Mouse (Mus musculus): ENCODE results near the gene Vwa2. TPM values are rescaled to one million over a fixed set of nuclear protein-coding genes. Genes with fewer than 3 reads are reported as not detected.

Vwa2 gene
- polyA plus RNA-seq, 1 experiment from 2014 or later = 8.9 TPM

DNA sequence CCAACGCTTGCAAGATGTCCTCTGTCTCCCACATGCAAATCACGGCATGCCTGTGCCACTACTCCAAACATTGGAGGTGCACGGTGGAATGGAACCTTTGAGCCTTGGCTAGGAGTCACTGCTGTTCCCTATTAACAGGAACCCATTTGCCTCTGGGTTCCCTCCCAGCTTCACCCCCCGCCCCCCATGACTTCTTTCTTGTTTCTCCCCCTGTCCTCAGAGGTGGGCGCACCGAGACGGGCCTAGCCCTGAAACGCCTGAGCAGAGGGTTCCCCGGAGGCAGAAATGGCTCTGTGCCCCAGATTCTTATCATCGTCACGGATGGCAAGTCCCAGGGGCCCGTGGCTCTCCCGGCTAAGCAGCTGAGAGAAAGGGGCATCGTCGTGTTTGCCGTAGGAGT lies 23.6 kb downstream of the Vwa2 start:
- Histone ChIP-seq H3K36me3 (ENCODE audit: control insufficient read depth, insufficient read depth, low read length) (no peaks in the 10 kb centered on the region), H3K4me2 (ENCODE audit: low read depth, low read length) (no peak overlapping the region), H3K4me1 (replicated peaks; ENCODE audit: control insufficient read depth, insufficient read depth, low read length) (peaks cover 9% of the 10 kb centered on the region; the same call in 1 of the 2 replicates), H3K27me3 (ENCODE audit: control insufficient read depth, insufficient read depth, low read depth, low read length) (no peaks in the 10 kb centered on the region), H3K9ac (ENCODE audit: low read length) (no peak overlapping the region), H3K4me3 (ENCODE audit: low read length) (no peak overlapping the region), H3K27ac (ENCODE audit: low read length) (no peak overlapping the region), H3K9me3 (ENCODE audit: control insufficient read depth, low read length) (no peaks in the 10 kb centered on the region)
- ATAC-seq (ENCODE audit: low read depth) = no peak
- 84% methylated on average over 16 of the region's 16 CpGs for WGBS

DNA sequence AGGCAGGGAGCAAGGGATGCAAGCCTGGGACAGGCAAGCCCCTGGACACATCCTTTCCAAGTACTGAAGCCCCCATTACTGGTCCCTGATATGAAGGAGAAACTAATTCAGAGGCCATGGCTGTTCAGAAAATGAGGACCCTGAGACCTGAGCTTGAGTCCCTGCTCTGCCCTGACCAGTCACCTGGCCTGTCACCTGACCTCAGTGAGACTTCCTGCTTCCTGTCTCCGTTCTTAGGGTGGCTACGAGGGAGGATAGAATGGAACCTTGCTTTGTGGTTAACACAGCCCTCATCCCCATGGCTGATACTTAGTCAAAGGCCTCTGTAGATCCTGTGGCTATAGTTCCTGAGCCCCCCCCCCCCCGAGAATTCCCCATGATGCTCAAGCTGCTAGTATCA lies 30.0 kb downstream of the Vwa2 start:
- 66% methylated on average over 3 of the region's 3 CpGs for WGBS
- Histone ChIP-seq H3K9me3 (ENCODE audit: control insufficient read depth, low read length) (no peaks in the 10 kb centered on the region), H3K36me3 (ENCODE audit: control insufficient read depth, insufficient read depth, low read length) (no peaks in the 10 kb centered on the region), H3K4me2 (ENCODE audit: low read depth, low read length) (no peak overlapping the region), H3K27me3 (ENCODE audit: control insufficient read depth, insufficient read depth, low read depth, low read length) (no peaks in the 10 kb centered on the region), H3K4me1 (replicated peaks; ENCODE audit: control insufficient read depth, insufficient read depth, low read length) (0 out of 2 replicates have a peak, but pooled peaks cover 7% of the 10 kb centered on the region), H3K4me3 (ENCODE audit: low read length) (no peak overlapping the region), H3K27ac (ENCODE audit: low read length) (no peak overlapping the region), H3K9ac (ENCODE audit: low read length) (no peak overlapping the region)
- no peak for ATAC-seq (ENCODE audit: low read depth)

DNA sequence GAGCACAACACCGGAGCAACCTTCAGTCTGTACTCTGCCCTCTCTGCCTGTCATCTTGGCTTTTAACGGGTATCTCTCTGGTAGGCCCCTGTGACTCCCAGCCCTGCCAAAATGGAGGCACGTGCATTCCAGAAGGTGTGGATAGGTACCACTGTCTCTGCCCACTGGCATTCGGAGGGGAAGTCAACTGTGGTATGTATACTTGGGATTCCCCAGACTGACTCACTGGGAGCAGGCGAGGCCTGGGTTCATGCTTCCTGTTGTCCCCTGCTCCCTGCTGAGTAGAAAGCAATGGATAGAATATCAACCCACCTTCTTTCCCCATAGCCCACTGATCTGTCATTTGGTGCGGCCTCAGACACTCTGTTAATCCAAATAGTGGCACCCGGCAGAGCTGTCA lies 31.3 kb downstream of the Vwa2 start:
- ATAC-seq (ENCODE audit: low read depth) = no peak
- no peaks in the 10 kb centered on the region for H3K36me3 ChIP-seq (ENCODE audit: control insufficient read depth, insufficient read depth, low read length)
- H3K9me3 ChIP-seq (ENCODE audit: control insufficient read depth, low read length) = no peaks in the 10 kb centered on the region
- H3K27ac ChIP-seq (ENCODE audit: low read length) = no peak overlapping the region
- no peak overlapping the region for H3K4me2 ChIP-seq (ENCODE audit: low read depth, low read length)
- H3K4me3 ChIP-seq (ENCODE audit: low read length) = no peak overlapping the region
- H3K9ac ChIP-seq (ENCODE audit: low read length) = no peak overlapping the region
- 0 out of 2 replicates have a peak, but pooled peaks cover 2% of the 10 kb centered on the region for H3K4me1 ChIP-seq (replicated peaks; ENCODE audit: control insufficient read depth, insufficient read depth, low read length)
- WGBS = 87% methylated on average over 7 of the region's 7 CpGs
- no peaks in the 10 kb centered on the region for H3K27me3 ChIP-seq (ENCODE audit: control insufficient read depth, insufficient read depth, low read depth, low read length)

DNA sequence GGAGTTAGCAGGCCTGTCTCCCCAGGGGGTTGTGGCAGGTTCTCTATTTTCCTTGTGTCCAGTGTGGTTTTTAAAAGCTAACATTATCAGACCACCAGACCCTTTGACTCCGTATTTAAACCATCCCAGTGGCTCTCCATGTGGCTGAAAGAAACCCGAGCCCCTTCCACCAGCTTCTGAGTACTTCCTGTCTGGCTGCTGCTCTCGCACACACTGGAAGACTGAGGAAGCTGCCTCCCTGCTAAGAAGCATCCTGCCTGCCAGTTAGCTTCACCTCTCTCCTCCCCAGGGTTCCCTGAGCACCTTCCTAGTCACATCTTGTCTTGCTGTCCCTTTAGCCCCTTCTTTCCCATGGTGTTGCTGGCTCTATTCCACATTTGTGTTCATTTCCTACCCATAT lies 33.8 kb downstream of the Vwa2 start:
- WGBS = 39% methylated on average over 3 of the region's 3 CpGs
- H3K27ac ChIP-seq (ENCODE audit: low read length) = no peak overlapping the region
- ATAC-seq (ENCODE audit: low read depth) = no peak

DNA sequence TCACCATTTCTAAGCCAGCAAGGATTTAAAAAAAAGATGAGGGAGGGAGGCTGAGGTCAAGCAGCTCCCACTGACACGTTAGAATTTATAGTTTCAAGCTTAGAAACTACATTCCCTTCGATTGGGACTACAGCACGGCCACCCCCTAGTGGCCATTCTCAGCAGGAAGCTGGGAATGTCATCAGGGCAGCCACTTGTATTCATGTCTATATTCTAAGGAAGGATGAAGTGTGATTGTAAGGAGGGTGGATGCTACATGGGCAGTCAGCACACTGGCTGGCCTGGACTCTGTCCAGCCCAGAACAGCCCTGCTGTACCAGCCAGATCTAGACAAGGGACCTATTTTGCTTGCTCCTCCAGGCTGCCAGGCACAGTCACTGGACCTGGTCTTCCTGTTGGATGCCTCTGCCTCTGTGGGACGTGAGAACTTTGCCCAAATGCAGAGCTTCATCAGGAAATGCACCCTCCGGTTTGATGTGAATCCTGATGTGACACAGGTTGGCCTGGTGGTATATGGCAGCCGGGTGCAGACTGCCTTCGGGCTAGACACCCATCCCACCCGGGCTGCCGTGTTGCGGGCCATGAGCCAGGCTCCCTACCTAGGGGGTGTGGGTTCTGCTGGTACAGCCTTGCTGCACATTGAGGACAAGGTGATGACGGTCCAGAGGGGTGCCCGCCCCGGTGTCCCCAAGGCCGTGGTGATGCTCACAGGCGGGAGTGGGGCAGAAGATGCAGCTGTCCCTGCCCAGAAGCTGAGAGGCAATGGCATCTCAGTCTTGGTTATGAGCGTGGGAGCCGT lies 34.6 kb downstream of the Vwa2 start:
- H3K4me3 ChIP-seq (ENCODE audit: low read length) = no peak overlapping the region
- no peaks in the 10 kb centered on the region for H3K9me3 ChIP-seq (ENCODE audit: control insufficient read depth, low read length)
- H3K36me3 ChIP-seq (ENCODE audit: control insufficient read depth, insufficient read depth, low read length) = 0 out of 2 replicates have a peak, but pooled peaks cover 4% of the 10 kb centered on the region
- no peak overlapping the region for H3K4me2 ChIP-seq (ENCODE audit: low read depth, low read length)
- no peak overlapping the region for H3K9ac ChIP-seq (ENCODE audit: low read length)
- peaks cover 5% of the 10 kb centered on the region; the same call in 1 of the 2 replicates for H3K4me1 ChIP-seq (replicated peaks; ENCODE audit: control insufficient read depth, insufficient read depth, low read length)
- WGBS = 70% methylated on average over 17 of the region's 17 CpGs
- H3K27me3 ChIP-seq (ENCODE audit: control insufficient read depth, insufficient read depth, low read depth, low read length) = no peaks in the 10 kb centered on the region
- H3K27ac ChIP-seq (ENCODE audit: low read length) = no peak overlapping the region
- ATAC-seq (ENCODE audit: low read depth) = peak; percentile 55

More for the DNA sequence above, 33.8 kb downstream of the Vwa2 start:
- Histone ChIP-seq H3K9me3 (ENCODE audit: control insufficient read depth, low read length) (no peaks in the 10 kb centered on the region), H3K9ac (ENCODE audit: low read length) (no peak overlapping the region), H3K4me2 (ENCODE audit: low read depth, low read length) (no peak overlapping the region), H3K36me3 (ENCODE audit: control insufficient read depth, insufficient read depth, low read length) (0 out of 2 replicates have a peak, but pooled peaks cover 2% of the 10 kb centered on the region), H3K27me3 (ENCODE audit: control insufficient read depth, insufficient read depth, low read depth, low read length) (no peaks in the 10 kb centered on the region), H3K4me3 (ENCODE audit: low read length) (no peak overlapping the region), H3K4me1 (replicated peaks; ENCODE audit: control insufficient read depth, insufficient read depth, low read length) (peaks cover 5% of the 10 kb centered on the region; the same call in 1 of the 2 replicates)

DNA sequence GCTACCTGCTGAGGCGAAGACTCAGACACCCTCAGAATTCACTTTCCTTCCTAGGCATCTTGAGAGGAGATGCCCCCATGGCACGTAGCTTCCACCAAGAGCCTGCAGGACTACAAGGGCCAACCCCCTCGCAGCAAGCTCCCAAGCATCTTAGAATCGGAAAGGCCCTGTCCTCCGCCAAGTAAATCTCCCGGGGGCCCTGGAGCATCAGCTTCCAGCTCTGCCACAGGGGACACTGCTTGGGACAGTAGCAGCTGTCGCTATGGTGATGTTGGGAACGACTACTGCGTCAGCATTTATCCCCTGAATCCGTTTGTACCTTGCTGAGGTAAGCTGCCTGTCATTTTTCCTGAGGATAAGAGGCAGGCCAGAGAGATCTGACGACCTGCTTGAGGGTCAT lies 36.5 kb downstream of the Vwa2 start:
- H3K27me3 ChIP-seq (ENCODE audit: control insufficient read depth, insufficient read depth, low read depth, low read length) = no peaks in the 10 kb centered on the region
- no peak for ATAC-seq (ENCODE audit: low read depth)
- no peak overlapping the region for H3K4me2 ChIP-seq (ENCODE audit: low read depth, low read length)
- H3K36me3 ChIP-seq (ENCODE audit: control insufficient read depth, insufficient read depth, low read length) = 0 out of 2 replicates have a peak, but pooled peaks cover 4% of the 10 kb centered on the region
- H3K4me1 ChIP-seq (replicated peaks; ENCODE audit: control insufficient read depth, insufficient read depth, low read length) = peaks cover 7% of the 10 kb centered on the region
- no peak overlapping the region for H3K9ac ChIP-seq (ENCODE audit: low read length)
- no peak overlapping the region for H3K4me3 ChIP-seq (ENCODE audit: low read length)
- 0 out of 2 replicates have a peak, but pooled peaks cover 2% of the 10 kb centered on the region for H3K9me3 ChIP-seq (ENCODE audit: control insufficient read depth, low read length)
- no peak overlapping the region for H3K27ac ChIP-seq (ENCODE audit: low read length)
- WGBS = 68% methylated on average over 11 of the region's 11 CpGs

DNA sequence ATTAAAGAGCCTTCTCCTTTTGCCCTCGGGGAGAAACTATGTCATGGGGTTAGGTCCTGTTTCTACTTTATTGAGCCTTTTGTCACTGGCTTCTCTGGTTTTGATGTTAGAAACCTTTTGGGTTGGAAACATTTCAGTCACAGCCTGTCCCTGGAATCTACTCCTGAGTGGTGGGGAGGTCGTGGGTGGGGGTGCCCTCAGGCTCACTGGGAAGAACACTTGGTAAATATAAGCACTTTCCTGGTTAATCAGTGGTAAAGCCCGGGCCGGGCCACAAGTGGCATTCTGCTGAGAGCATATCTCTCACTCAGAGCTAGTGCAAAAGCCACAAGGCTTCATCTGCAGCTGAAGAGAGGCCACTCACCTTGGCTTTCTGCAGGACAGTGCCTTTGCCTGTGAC lies 39.7 kb downstream of the Vwa2 start:
- no peak for ATAC-seq (ENCODE audit: low read depth)
- peak overlapping the region; percentile 21 for H3K27ac ChIP-seq (ENCODE audit: low read length)

DNA sequence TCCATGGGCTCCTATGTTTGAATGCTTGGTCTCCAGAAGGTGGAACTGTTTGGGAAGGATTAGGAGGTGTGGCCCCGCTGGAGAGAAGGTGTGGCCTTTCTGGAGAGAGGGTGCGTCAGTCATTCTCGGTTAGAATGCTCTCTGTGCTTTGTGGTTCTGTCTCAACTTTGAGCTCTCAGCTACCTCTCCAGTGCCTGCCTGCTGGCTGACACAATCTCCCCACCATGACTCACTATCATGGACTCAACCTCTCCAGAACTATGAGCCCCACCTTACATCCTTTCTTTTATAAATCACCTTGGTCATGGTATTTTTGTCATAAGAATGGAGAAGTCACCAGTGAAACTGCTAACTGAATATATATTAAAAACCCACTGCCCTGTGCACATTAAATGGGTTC lies 40.6 kb downstream of the Vwa2 start:
- 85% methylated on average over 3 of the region's 3 CpGs for WGBS
- Histone ChIP-seq H3K4me1 (replicated peaks; ENCODE audit: control insufficient read depth, insufficient read depth, low read length) (peaks cover 16% of the 10 kb centered on the region), H3K4me2 (ENCODE audit: low read depth, low read length) (no peak overlapping the region), H3K4me3 (ENCODE audit: low read length) (no peak overlapping the region), H3K27ac (ENCODE audit: low read length) (peak overlapping the region; percentile 21), H3K36me3 (ENCODE audit: control insufficient read depth, insufficient read depth, low read length) (0 out of 2 replicates have a peak, but pooled peaks cover 4% of the 10 kb centered on the region), H3K9ac (ENCODE audit: low read length) (no peak overlapping the region), H3K27me3 (ENCODE audit: control insufficient read depth, insufficient read depth, low read depth, low read length) (no peaks in the 10 kb centered on the region), H3K9me3 (ENCODE audit: control insufficient read depth, low read length) (0 out of 2 replicates have a peak, but pooled peaks cover 2% of the 10 kb centered on the region)
- no peak for ATAC-seq (ENCODE audit: low read depth)

More for the DNA sequence above, 39.7 kb downstream of the Vwa2 start:
- Histone ChIP-seq H3K9me3 (ENCODE audit: control insufficient read depth, low read length) (0 out of 2 replicates have a peak, but pooled peaks cover 2% of the 10 kb centered on the region), H3K36me3 (ENCODE audit: control insufficient read depth, insufficient read depth, low read length) (0 out of 2 replicates have a peak, but pooled peaks cover 4% of the 10 kb centered on the region), H3K4me3 (ENCODE audit: low read length) (no peak overlapping the region), H3K9ac (ENCODE audit: low read length) (no peak overlapping the region), H3K4me2 (ENCODE audit: low read depth, low read length) (no peak overlapping the region), H3K27me3 (ENCODE audit: control insufficient read depth, insufficient read depth, low read depth, low read length) (no peaks in the 10 kb centered on the region), H3K4me1 (replicated peaks; ENCODE audit: control insufficient read depth, insufficient read depth, low read length) (peaks cover 16% of the 10 kb centered on the region)
- WGBS = 55% methylated on average over 4 of the region's 4 CpGs

DNA sequence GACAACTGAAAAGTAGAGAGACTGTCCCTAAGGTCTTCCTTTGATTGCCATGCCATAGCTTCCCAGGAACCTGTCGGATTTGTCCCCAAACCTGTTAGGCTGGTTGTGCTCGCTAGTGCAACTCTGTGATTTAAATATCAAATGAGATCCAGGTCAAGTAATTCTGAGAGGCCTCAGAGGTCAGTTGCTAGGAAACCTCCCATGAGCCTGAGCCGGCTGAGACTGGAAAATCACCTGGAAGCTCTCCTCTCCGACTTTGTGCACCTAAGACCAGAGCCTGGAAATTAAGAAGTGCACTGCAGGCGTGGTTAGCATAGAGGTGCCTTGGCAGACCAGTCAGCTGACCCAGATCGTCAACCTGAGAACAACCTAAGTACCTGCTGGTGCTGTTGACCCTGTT lies 41.0 kb downstream of the Vwa2 start:
- Histone ChIP-seq H3K36me3 (ENCODE audit: control insufficient read depth, insufficient read depth, low read length) (0 out of 2 replicates have a peak, but pooled peaks cover 4% of the 10 kb centered on the region), H3K9ac (ENCODE audit: low read length) (no peak overlapping the region), H3K4me1 (replicated peaks; ENCODE audit: control insufficient read depth, insufficient read depth, low read length) (peaks cover 16% of the 10 kb centered on the region), H3K4me3 (ENCODE audit: low read length) (no peak overlapping the region), H3K4me2 (ENCODE audit: low read depth, low read length) (0 out of 2 replicates have a peak overlapping the region, but pooled peaks have one; percentile 29), H3K27me3 (ENCODE audit: control insufficient read depth, insufficient read depth, low read depth, low read length) (no peaks in the 10 kb centered on the region), H3K27ac (ENCODE audit: low read length) (peak overlapping the region; percentile 90), H3K9me3 (ENCODE audit: control insufficient read depth, low read length) (0 out of 2 replicates have a peak, but pooled peaks cover 2% of the 10 kb centered on the region)
- ATAC-seq (ENCODE audit: low read depth) = peak; percentile 84
- 47% methylated on average over 6 of the region's 6 CpGs for WGBS
